Mouse (Mus musculus) erythroblast, embryonic 14.5 days (primary cell): ENCODE measurements around the gene Gdap1l1.

Experiments
- GATA1 ChIP-seq: IDR thresholded peaks from 2 replicates; pipeline ENCODE4 v1.6.1; 2012; ENCODE audit warnings: low read length, inconsistent platforms, mixed read lengths
- TAL1 ChIP-seq: IDR thresholded peaks from 3 replicates; pipeline ENCODE4 v1.6.1; 2012; ENCODE audit warnings: low read length, inconsistent platforms, mixed read lengths

- no peak for TF ChIP-seq TAL1
- TF ChIP-seq GATA1 = no peak
Observed at GRCm38 (mm10) chr2:163444017-163444416, 5.7 kb downstream of the Gdap1l1 start.
